Mouse (Mus musculus): ENCODE results near the gene Spag6l. TPM values are rescaled to one million over a fixed set of nuclear protein-coding genes. Genes with fewer than 3 reads are reported as not detected.

Spag6l gene
- polyA plus RNA-seq, 1 experiment from 2014 or later = 12.5 TPM

Other genes with a start within 250 kb of the Spag6l start
- 23.6 and 28.8 TPM in 2 replicates for gene Fgd4, start 228.9 kb downstream of the Spag6l start, polyA plus RNA-seq (2015; fragmentation: Nextera tagmentation; extraction: Ambion mirVana)
- not detected in 2 replicates for gene Olfr19, start 153.1 kb downstream of the Spag6l start, polyA plus RNA-seq (2015; fragmentation: Nextera tagmentation; extraction: Ambion mirVana)
- gene Igll1, start 34.5 kb upstream of the Spag6l start, polyA plus RNA-seq (2015; fragmentation: Nextera tagmentation; extraction: Ambion mirVana) = 0.25 TPM in 1 of 2 replicates, not detected in the other
- 72.5 and 84.1 TPM in 2 replicates for gene Top3b, start 41.3 kb upstream of the Spag6l start, polyA plus RNA-seq (2015; fragmentation: Nextera tagmentation; extraction: Ambion mirVana)
- gene Vpreb1, start 41.4 kb upstream of the Spag6l start, polyA plus RNA-seq (2015; fragmentation: Nextera tagmentation; extraction: Ambion mirVana) = 3.0 and 4.4 TPM in 2 replicates
- gene Ppm1f, start 67.0 kb upstream of the Spag6l start, polyA plus RNA-seq (2015; fragmentation: Nextera tagmentation; extraction: Ambion mirVana) = 28.3 and 29.3 TPM in 2 replicates
- gene Mapk1, start 153.9 kb upstream of the Spag6l start, polyA plus RNA-seq (2015; fragmentation: Nextera tagmentation; extraction: Ambion mirVana) = 196 and 210 TPM in 2 replicates
- gene Ypel1, start 240.2 kb upstream of the Spag6l start, polyA plus RNA-seq (2015; fragmentation: Nextera tagmentation; extraction: Ambion mirVana) = 171 and 173 TPM in 2 replicates

Measured in forebrain, embryonic 16.5 days (tissue).